Mouse (Mus musculus) megakaryocyte progenitor cell, adult 5-6 weeks (primary cell): ENCODE measurements around the gene Slc23a2. TPM values are rescaled to one million over a fixed set of nuclear protein-coding genes. Genes with fewer than 3 reads are reported as not detected.

ENCODE experiments used
- ATAC-seq: replicated peaks from 2 replicates; pipeline ENCODE4 v1.8.0; 2016; ENCODE audit warnings: mild to moderate bottlenecking, moderate TSS enrichment, inconsistent platforms; ENCODE audit not compliant: poor library complexity
- total RNA-seq, 2 experiments: library from RNA; stranded (forward) in 1 of 2; stranded (reverse) in 1 of 2; fragments of 157-497, 149-512 nt in 1 of 2; fragments of 200-1000 nt in 1 of 2; gene quantifications; 2 replicates each; pipeline versions ENCODE4 v1.2.3 to v1.2.4; 2015 to 2017

The Slc23a2 gene
- total RNA-seq, 2 experiments from 2014 or later = 5.4 to 25.7 TPM

GRCm38 (mm10) chr2:132028107-132028506, 116.8 kb downstream of the Slc23a2 start:
- no peak for ATAC-seq

DNA sequence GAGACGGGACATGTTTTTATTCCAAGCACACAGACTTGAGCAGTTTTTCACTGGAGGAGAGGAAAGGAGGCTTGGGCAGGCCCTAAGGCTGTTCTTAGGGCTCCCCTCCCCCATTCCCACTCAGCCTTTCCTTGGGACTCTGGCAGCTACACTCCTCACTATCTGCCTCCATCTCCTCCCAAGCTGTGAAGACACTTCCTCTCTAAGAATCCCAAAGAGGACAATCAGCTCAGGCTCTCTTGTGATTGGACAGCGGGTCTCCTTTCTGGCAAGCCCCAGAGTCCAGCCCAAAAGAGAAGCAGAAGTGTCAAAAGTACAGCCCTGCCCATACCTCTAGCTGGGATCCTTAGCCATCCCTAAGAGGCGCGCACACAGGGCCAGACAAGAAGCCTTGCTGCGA, 117.5 kb downstream of the Slc23a2 start:
- ATAC-seq = peak; percentile 35

DNA sequence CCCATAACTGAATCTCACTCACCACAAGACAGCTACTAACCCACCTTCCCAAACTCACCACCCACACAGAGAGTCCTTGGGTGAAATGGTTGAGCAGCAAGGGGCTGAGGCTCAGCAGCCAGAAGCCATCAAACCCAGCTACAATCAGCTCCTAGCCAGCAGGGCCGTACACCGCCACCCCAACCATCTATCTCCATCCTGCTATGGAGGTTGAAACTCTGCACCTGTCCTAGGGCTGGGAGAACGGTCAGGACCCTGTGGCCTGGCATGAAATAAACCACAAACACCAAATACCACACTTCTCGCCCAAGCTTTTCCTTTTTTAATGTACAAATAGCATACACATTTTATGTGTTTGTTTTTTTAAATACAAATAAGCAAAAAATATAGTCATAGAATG, 120.9 kb downstream of the Slc23a2 start:
- ATAC-seq = no peak

GRCm38 (mm10) chr2:132022621-132023020, 122.3 kb downstream of the Slc23a2 start:
- no peak for ATAC-seq

DNA sequence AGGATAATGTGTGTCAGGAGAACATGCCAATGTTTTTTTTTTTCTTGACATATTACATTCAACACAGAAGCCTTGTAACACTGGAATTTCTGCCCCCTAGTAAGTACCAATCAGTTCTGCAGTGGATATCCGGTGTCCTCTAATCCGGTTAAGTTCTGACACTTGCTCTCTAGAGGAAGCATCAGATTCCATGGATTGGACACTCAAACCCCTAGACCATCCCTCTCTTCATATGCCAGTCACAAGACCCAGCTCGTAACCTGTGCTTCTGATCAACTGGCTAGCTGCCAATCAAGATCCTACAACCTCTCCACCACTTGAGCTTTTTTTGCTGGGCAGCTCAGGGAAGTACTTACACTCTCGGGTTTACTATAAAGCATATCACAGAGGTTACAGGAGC, 123.3 kb downstream of the Slc23a2 start:
- no peak for ATAC-seq

- peak; percentile 77 for ATAC-seq
Observed at GRCm38 (mm10) chr2:132020991-132021541, 123.8 kb downstream of the Slc23a2 start.

GRCm38 (mm10) chr2:132020420-132020819, 124.5 kb downstream of the Slc23a2 start:
- ATAC-seq = no peak

DNA sequence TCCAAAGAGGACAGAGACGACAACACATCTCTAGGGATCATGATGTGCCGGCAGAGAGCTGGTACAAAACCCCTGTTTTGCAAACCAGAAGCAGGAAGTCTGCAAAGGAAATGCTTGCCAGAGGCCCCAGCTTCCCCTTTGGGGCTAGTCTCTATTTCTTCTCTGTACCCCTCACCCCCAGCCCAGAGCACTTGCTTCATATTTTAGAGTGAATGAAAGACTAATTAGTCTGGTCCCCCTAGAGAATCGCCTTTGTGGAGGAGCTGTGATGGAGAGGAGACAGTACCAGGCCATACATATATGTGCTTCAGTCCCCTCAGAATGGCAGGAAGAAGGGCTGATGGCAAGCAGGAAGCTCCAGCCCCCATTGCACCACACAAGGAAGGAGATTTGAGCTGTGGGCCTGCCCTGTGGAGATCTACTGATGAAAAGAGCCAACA, 125.5 kb downstream of the Slc23a2 start:
- ATAC-seq = peak; percentile 62

DNA sequence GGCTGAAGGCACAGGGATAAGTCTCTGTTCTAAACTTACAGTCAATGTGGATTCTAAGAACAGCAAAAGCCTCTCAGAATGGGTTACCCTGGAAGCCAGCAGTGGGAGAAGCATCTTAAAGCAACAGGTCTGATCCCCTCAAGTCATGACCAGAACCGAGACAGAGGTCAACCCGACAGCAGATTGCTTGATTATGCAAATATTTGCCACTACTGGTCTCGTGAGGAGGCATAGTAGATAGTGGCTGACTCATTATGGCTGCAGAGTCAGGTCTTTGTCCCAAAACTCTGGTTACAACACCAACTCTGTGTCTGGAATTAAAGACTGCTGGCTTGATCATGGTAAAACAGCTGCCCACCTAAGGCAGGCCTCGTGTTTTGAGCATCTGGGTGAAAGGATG, 126.8 kb downstream of the Slc23a2 start:
- no peak for ATAC-seq

GRCm38 (mm10) chr2:132017611-132018010, 127.3 kb downstream of the Slc23a2 start:
- ATAC-seq = peak; percentile 18; the same call in 1 of the 2 replicates

DNA sequence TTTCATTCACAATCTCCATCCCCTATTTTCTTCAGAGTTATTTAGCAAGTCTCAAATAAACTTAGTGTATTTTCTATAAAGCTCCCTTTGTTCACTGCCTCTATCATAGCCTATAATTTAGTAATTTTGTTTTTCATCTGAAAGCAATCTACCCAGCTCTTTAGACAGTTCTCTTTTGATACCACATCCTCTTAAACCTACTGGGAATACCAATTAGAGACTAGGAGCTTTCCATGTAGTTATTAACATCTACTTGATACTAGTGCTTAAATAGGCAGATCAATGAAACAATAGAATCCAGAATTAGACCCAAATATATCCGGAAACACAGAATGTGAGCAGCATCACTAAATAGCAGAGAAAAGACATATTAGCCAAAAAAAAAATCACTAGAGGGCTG, 128.9 kb downstream of the Slc23a2 start:
- ATAC-seq = no peak

- no peak for ATAC-seq
Observed at GRCm38 (mm10) chr2:132013152-132013551, 131.8 kb downstream of the Slc23a2 start.

DNA sequence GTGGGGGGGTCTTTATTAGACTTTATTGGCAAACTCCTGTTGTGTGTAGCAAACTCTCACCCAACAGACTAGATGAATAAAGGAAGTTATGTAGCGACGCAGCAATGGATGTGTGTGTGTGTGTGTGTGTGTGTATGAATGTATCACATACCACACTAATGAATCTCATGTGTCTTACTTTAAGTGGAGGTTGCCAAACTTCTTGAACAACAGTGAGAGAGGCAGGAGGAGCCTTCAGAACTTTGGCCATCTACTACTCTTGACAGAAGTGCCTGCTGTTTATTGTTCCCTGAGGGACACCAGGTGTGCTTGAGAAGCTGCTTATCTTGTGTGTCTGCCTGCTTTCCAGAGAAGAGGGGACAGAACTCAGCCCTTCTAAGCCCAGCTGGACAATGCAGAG, 134.1 kb downstream of the Slc23a2 start:
- ATAC-seq = no peak

GRCm38 (mm10) chr2:132008186-132008585, 136.7 kb downstream of the Slc23a2 start:
- no peak for ATAC-seq

GRCm38 (mm10) chr2:132007475-132007819, 137.5 kb downstream of the Slc23a2 start:
- ATAC-seq = no peak

DNA sequence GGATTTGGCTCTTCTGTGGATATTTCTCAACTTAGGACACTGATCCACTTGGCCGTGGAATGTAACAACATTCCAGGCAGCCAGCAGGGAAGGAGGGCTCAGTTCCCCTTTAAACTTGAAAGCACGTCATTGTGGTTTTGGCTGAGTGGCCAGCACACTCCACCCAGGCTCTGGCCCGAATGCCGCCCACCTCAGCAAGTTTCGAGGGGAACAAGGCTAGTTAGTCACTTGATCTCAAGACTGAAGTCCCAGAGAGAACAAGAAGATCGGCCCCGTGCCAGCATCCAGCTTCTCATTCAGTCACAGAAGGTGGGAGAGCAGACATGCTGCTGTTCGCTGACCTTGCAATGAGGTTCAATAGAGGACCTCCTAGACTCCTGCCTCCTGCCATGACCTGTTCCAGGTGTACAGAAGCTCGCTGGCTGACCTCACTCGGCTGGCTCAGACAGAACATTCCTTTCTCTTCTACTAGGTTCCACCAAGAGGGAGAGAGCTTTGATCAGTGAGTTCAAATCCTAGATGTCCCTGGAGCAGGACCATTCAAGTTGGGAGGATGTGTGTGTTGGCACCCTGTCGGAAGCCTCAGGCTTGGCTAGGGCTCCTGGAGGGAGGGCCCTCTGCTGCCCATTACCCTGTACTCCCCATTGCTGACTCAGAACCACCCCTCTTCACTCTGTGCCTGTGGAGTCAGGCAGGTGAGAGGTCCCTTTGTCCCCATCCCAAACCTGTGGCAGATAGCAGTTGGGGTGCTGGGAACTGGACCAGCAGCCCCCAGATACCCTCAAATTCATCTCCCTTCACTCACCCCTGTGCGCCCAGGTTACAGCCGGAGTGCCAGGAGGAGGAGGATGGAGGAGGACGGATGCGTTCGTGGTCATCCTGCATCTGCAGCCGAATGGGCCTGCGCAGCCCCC, 138.1 kb downstream of the Slc23a2 start:
- ATAC-seq = peak; percentile 93

DNA sequence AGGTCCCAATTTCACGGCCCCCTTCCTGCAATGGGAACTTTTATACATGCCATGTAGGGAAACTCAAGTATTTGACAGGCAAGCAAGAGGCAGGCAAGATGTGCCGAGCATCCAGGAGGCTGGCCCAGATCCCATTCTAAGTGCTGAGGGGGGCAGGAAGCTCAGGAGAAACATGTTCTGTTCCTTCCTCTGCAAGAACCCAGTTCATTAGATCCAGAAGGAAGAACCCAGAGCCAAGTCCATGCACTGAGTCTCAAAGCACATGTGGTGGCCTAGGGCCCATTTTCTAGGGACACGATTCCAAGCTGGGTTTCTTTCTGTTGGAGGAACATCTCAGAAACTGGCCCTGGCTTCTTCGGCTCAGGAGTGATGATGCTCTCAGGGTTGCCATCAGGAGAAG, 139.5 kb downstream of the Slc23a2 start:
- no peak for ATAC-seq

DNA sequence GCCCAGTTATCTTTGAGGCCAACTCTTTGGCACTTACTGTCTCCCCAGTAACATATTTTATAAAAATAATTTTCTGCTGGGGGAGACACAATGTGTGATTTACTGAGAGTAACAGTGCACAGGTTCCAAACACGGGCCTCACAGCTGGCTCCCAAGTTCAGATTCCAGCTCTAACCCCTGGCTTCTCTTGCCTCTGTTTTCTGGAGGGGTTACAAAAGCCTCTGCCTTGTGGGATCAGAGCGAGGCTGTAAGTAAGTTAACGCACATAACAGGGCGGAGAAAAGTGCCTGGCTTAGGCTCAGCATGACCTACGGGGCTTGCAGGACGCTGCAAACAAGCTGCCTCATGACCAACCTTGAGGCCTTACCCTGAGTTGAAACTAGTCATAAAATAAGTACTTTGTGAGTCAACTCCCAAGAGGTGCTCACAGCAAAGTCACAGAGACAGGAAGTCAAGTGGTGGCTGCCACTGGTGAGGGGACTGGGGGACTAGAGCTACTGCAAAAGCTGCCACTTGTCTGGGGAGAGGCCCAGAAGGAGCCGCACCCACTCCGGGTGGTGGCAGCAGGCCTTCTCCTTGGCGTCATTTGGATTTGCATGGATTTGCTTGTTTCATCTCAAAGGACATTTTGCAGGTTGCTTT, 140.3 kb downstream of the Slc23a2 start:
- no peak for ATAC-seq

GRCm38 (mm10) chr2:132003916-132004315, 141.0 kb downstream of the Slc23a2 start:
- ATAC-seq = no peak
